Mouse (Mus musculus) MEL (cell line): ENCODE data around the gene Gm3646. TPM values are rescaled to one million over a fixed set of nuclear protein-coding genes. Genes with fewer than 3 reads are reported as not detected.

Source experiments
- DNase-seq: peaks from one replicate; pipeline ENCODE4 v3.0.0; 2011; ENCODE audit warnings: low read depth, low spot score
- H3K27ac ChIP-seq: 2 replicates; pipeline ENCODE4 v1.5.1; 2012; ENCODE audit warnings: low read depth, mild to moderate bottlenecking, control low read depth, low read length, moderate library complexity; ENCODE audit not compliant: control insufficient read depth
- H3K27me3 ChIP-seq, 2 experiments: fragments of 150-350 bp in 1 of 2; sonication (generic) in 1 of 2; 2 replicates each; pipeline ENCODE4 v1.6.1; 2012; ENCODE audit warnings: low read length in 2 of 2, mild to moderate bottlenecking in 2 of 2, improper control_type of control experiment in 1 of 2, moderate library complexity in 1 of 2; ENCODE audit not compliant: insufficient read depth in 2 of 2, control insufficient read depth in 1 of 2
- H3K36me3 ChIP-seq, 2 experiments: 2 replicates each; pipeline ENCODE4 v1.6.1; 2012 to 2014; ENCODE audit warnings: low read length in 2 of 2, improper control_type of control experiment in 1 of 2, inconsistent platforms in 1 of 2, mild to moderate bottlenecking in 1 of 2; ENCODE audit not compliant: insufficient read depth in 2 of 2, control insufficient read depth in 1 of 2
- H3K4me1 ChIP-seq, 2 experiments: fragments of 150-350 bp in 1 of 2; sonication (generic) in 1 of 2; 2 replicates each; pipeline ENCODE4 v1.6.1; 2012; ENCODE audit warnings: low read length in 2 of 2, improper control_type of control experiment in 1 of 2, mild to moderate bottlenecking in 1 of 2; ENCODE audit not compliant: insufficient read depth in 2 of 2, control insufficient read depth in 1 of 2
- H3K4me3 ChIP-seq, 2 experiments: fragments of 150-350 bp in 1 of 2; sonication (generic) in 1 of 2; 2 replicates each; pipeline ENCODE4 v1.5.1; 2012; ENCODE audit warnings: low read depth in 2 of 2, low read length in 2 of 2, mild to moderate bottlenecking in 2 of 2, moderate library complexity in 2 of 2, control low read depth in 1 of 2, improper control_type of control experiment in 1 of 2; ENCODE audit not compliant: control insufficient read depth in 1 of 2, insufficient read depth in 1 of 2
- H3K79me2 ChIP-seq: 2 replicates; pipeline ENCODE4 v1.6.1; 2012; ENCODE audit warnings: mild to moderate bottlenecking, low read length, moderate library complexity; ENCODE audit not compliant: control insufficient read depth, poor library complexity, insufficient read depth
- H3K9ac ChIP-seq: 2 replicates; pipeline ENCODE4 v1.6.1; 2012; ENCODE audit warnings: low read depth, mild to moderate bottlenecking, control low read depth, low read length, moderate library complexity; ENCODE audit not compliant: control insufficient read depth, poor library complexity, severe bottlenecking
- H3K9me3 ChIP-seq: fragments of 150-350 bp; sonication (generic); replicated peaks from 2 replicates; pipeline ENCODE4 v1.6.1; 2012; ENCODE audit warnings: mild to moderate bottlenecking, low read length, improper control_type of control experiment, moderate library complexity; ENCODE audit not compliant: insufficient read depth
- CHD1 ChIP-seq: IDR thresholded peaks from 2 replicates; pipeline ENCODE4 v1.6.1; 2012; ENCODE audit warnings: low read depth, mild to moderate bottlenecking, inconsistent platforms, low read length, improper control_type of control experiment
- ELF1 ChIP-seq: IDR thresholded peaks from 2 replicates; pipeline ENCODE4 v1.6.1; 2014; ENCODE audit warnings: low read depth, mild to moderate bottlenecking, inconsistent platforms, low read length, improper control_type of control experiment, moderate library complexity
- GATA1 ChIP-seq: IDR thresholded peaks from 2 replicates; pipeline ENCODE4 v1.6.1; 2011; ENCODE audit warnings: low read depth, low read length, improper control_type of control experiment
- MAX ChIP-seq: IDR thresholded peaks from 2 replicates; pipeline ENCODE4 v1.6.1; 2011; ENCODE audit warnings: low read length, improper control_type of control experiment
- MEF2A ChIP-seq: IDR thresholded peaks from 2 replicates; pipeline ENCODE4 v1.6.1; 2014; ENCODE audit warnings: low read depth, mild to moderate bottlenecking, inconsistent platforms, low read length, improper control_type of control experiment; ENCODE audit not compliant: poor library complexity, insufficient replicate concordance, severe bottlenecking; ENCODE audit errors: extremely low read depth
- MXI1 ChIP-seq: IDR thresholded peaks from 2 replicates; pipeline ENCODE4 v1.6.1; 2011; ENCODE audit warnings: mild to moderate bottlenecking, low read depth, low read length, improper control_type of control experiment
- MYB ChIP-seq: IDR thresholded peaks from 2 replicates; pipeline ENCODE4 v1.6.1; 2011; ENCODE audit warnings: mild to moderate bottlenecking, low read depth, low read length, improper control_type of control experiment
- MYC ChIP-seq: IDR thresholded peaks from 2 replicates; pipeline ENCODE4 v1.6.1; 2011; ENCODE audit warnings: low read depth, mild to moderate bottlenecking, low read length, improper control_type of control experiment, moderate library complexity
- NELFE ChIP-seq: IDR thresholded peaks from 2 replicates; pipeline ENCODE4 v1.6.1; 2011; ENCODE audit warnings: low read depth, low read length, improper control_type of control experiment
- NRF1 ChIP-seq: IDR thresholded peaks from 2 replicates; pipeline ENCODE4 v1.6.1; 2014; ENCODE audit warnings: low read depth, mild to moderate bottlenecking, inconsistent platforms, low read length, improper control_type of control experiment, moderate library complexity; ENCODE audit not compliant: poor library complexity, insufficient read depth, severe bottlenecking
- POLR2AphosphoS2 ChIP-seq: IDR thresholded peaks from 2 replicates; pipeline ENCODE4 v1.6.1; 2011; ENCODE audit warnings: low read length, improper control_type of control experiment
- POLR2AphosphoS5 ChIP-seq: IDR thresholded peaks from 2 replicates; pipeline ENCODE4 v1.6.1; 2012; ENCODE audit warnings: low read depth, borderline replicate concordance, mild to moderate bottlenecking, inconsistent platforms, low read length, moderate library complexity, mixed read lengths
- SIN3A ChIP-seq: IDR thresholded peaks from 2 replicates; pipeline ENCODE4 v1.6.1; 2012; ENCODE audit warnings: low read length, improper control_type of control experiment, inconsistent platforms
- SMC3 ChIP-seq: IDR thresholded peaks from 2 replicates; pipeline ENCODE4 v1.6.1; 2011; ENCODE audit warnings: low read depth, low read length, improper control_type of control experiment
- TAL1 ChIP-seq: IDR thresholded peaks from 2 replicates; pipeline ENCODE4 v1.6.1; 2012; ENCODE audit warnings: mild to moderate bottlenecking, inconsistent platforms, low read length, moderate library complexity, mixed read lengths
- TBP ChIP-seq: IDR thresholded peaks from 2 replicates; pipeline ENCODE4 v1.8.0; 2011; ENCODE audit warnings: low read depth, low read length, improper control_type of control experiment
- TCF12 ChIP-seq: IDR thresholded peaks from 2 replicates; pipeline ENCODE4 v1.6.1; 2014; ENCODE audit warnings: low read depth, mild to moderate bottlenecking, inconsistent platforms, low read length, improper control_type of control experiment, moderate library complexity
- UBTF ChIP-seq: IDR thresholded peaks from 2 replicates; pipeline ENCODE4 v1.6.1; 2012; ENCODE audit warnings: low read depth, mild to moderate bottlenecking, inconsistent platforms, low read length, improper control_type of control experiment, moderate library complexity, borderline replicate concordance; ENCODE audit not compliant: insufficient read depth
- USF1 ChIP-seq: IDR thresholded peaks from 2 replicates; pipeline ENCODE4 v1.6.1; 2014; ENCODE audit warnings: low read depth, mild to moderate bottlenecking, inconsistent platforms, low read length, improper control_type of control experiment, moderate library complexity
- ZC3H11A ChIP-seq: IDR thresholded peaks from 2 replicates; pipeline ENCODE4 v1.6.1; 2012; ENCODE audit warnings: low read depth, mild to moderate bottlenecking, inconsistent platforms, low read length, improper control_type of control experiment
- polyA plus RNA-seq, 2 experiments: library from polyadenylated mRNA; stranded (reverse) in 1 of 2; unstranded in 1 of 2; fragments of >175 nt in 1 of 2; fragments of >200 nt in 1 of 2; gene quantifications; 2 replicates each; pipeline versions ENCODE4 v1.2.1 to v1.2.4; 2012; ENCODE audit warnings: low replicate concordance in 2 of 2, low read depth in 1 of 2; ENCODE audit not compliant: insufficient read length in 2 of 2, insufficient read depth in 1 of 2, missing spikeins in 1 of 2
- total RNA-seq: library from RNA; depleted of rRNA; stranded (reverse); fragments of 300-350 nt; gene quantifications from 2 replicates; pipeline ENCODE4 v1.2.3, GENCODE M21; 2012

Gm3646 gene
- total and polyA plus RNA-seq, 3 experiments: not detected

GRCm38 (mm10) chr1:39813067-39813466 is 7.9 kb upstream of the Gm3646 start:
- no peak for DNase-seq
- no peaks in the 10 kb centered on the region for H3K9me3 ChIP-seq
- H3K4me3 ChIP-seq: no peak overlapping the region
- TF ChIP-seq ZC3H11A (no peak), MEF2A (no peak), SMC3 (no peak), NELFE (no peak), GATA1 (no peak), MYC (no peak), POLR2AphosphoS5 (no peak), TCF12 (no peak), USF1 (no peak), MAX (no peak)
- no peak overlapping the region for H3K9ac ChIP-seq
- no peak overlapping the region for H3K27ac ChIP-seq
- no peaks in the 10 kb centered on the region for H3K79me2 ChIP-seq
- H3K27me3 ChIP-seq: no peaks in the 10 kb centered on the region
- no peaks in the 10 kb centered on the region for H3K4me1 ChIP-seq
- H3K36me3 ChIP-seq: no peaks in the 10 kb centered on the region

DNA sequence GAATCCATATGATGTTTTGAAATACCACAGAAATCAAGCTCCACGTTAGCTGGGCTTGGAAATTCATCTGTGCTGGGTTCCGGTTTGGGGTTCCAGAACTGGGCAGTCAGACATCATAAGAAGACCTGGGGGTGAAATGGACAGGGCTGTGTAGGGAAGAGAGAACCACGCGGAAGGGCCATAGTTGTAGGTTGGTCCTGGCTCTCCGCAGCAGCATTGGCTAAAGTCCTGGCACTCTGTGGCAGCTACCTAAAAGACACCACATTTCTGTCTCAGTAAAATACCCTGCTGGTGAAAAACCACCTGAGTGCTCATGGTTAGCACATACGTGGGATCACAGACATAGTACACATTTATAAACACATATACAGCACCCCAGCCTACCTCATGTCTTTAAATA is 343 bp downstream of the Gm3646 start:
- Histone ChIP-seq H3K36me3 (no peaks in the 10 kb centered on the region), H3K4me3 (no peak overlapping the region), H3K79me2 (no peaks in the 10 kb centered on the region), H3K9ac (no peak overlapping the region), H3K4me1 (no peaks in the 10 kb centered on the region), H3K27me3 (no peaks in the 10 kb centered on the region), H3K9me3 (no peaks in the 10 kb centered on the region), H3K27ac (no peak overlapping the region)
- DNase-seq: no peak
- TF ChIP-seq MXI1 (no peak), MYB (no peak), ELF1 (no peak), TBP (no peak)

- DNase-seq: no peak
- Histone ChIP-seq H3K79me2 (no peaks in the 10 kb centered on the region), H3K9ac (no peak overlapping the region), H3K27ac (no peak overlapping the region), H3K4me3 (no peak overlapping the region), H3K27me3 (no peaks in the 10 kb centered on the region), H3K4me1 (no peaks in the 10 kb centered on the region), H3K36me3 (no peaks in the 10 kb centered on the region), H3K9me3 (no peaks in the 10 kb centered on the region)
- TF ChIP-seq NRF1 (no peak), NELFE (no peak), MXI1 (no peak), POLR2AphosphoS5 (no peak), CHD1 (no peak), ELF1 (no peak), UBTF (no peak), TAL1 (no peak), SIN3A (no peak), POLR2AphosphoS2 (no peak), MAX (no peak)
Measured at GRCm38 (mm10) chr1:39802946-39803345, 2.2 kb downstream of the Gm3646 start.
